Mouse (Mus musculus) olfactory bulb, adult 2 months (tissue): Measurements from ENCODE around the gene Nufip2.

ENCODE experiments used
- CTCF ChIP-seq: fragments of 200-500 bp; IDR thresholded peaks from 2 replicates; pipeline ENCODE4 v1.5.1; 2012; ENCODE audit warnings: low read depth, mild to moderate bottlenecking, low read length, moderate library complexity; ENCODE audit not compliant: insufficient read depth
- POLR2A ChIP-seq: fragments of 200-500 bp; IDR thresholded peaks from 2 replicates; pipeline ENCODE4 v1.6.1; 2012; ENCODE audit warnings: mild to moderate bottlenecking, low read depth, low read length, moderate library complexity; ENCODE audit not compliant: insufficient read depth

- TF ChIP-seq POLR2A (peak; percentile 100), CTCF (no peak)
Observed at GRCm38 (mm10) chr11:77685383-77686265, at the start of gene Nufip2.
